In the genomic region with DNA sequence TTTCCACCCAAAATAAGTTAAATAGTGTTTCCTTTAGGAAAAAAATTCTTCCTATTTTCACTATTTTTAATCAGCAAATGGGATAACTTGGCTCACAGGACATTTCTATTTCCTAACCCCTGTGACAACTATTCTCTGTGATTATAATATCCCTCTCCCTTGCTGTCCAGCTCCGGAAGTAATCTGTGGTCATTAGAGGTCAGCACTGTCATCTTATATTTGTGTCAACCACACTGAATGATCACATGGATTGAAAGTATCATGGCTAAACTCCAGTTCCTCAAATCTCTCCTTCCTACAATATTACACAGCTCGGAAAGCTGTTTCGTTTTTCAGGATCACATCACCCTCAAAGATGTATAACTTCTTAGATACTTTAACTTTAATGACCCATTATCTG, we compare ENCODE assay signal across 12 mouse cellular contexts.
"Had no signal": no experiment of that assay in that cellular context is flagged by ENCODE, and none has a peak within 500 bp of the region (broad histone marks: within the 10 kb centered on the region; RNA-seq: fewer than 3 reads in every experiment).

No protein-coding gene starts in this region.

- DNase-seq: gastrocnemius, postnatal 14 days; gastrocnemius, postnatal 36 days; heart, adult 11 months; heart, adult 2 months; heart, postnatal 14 days; heart, postnatal 36 days; kidney, adult 2 months; kidney, adult 9 months; kidney, postnatal 14 days; kidney, postnatal 36 days; layer of hippocampus, adult 9-11 months; layer of hippocampus, postnatal 36 days had no signal
